10 mouse cellular contexts compared by ENCODE assay signal in the genomic region with DNA sequence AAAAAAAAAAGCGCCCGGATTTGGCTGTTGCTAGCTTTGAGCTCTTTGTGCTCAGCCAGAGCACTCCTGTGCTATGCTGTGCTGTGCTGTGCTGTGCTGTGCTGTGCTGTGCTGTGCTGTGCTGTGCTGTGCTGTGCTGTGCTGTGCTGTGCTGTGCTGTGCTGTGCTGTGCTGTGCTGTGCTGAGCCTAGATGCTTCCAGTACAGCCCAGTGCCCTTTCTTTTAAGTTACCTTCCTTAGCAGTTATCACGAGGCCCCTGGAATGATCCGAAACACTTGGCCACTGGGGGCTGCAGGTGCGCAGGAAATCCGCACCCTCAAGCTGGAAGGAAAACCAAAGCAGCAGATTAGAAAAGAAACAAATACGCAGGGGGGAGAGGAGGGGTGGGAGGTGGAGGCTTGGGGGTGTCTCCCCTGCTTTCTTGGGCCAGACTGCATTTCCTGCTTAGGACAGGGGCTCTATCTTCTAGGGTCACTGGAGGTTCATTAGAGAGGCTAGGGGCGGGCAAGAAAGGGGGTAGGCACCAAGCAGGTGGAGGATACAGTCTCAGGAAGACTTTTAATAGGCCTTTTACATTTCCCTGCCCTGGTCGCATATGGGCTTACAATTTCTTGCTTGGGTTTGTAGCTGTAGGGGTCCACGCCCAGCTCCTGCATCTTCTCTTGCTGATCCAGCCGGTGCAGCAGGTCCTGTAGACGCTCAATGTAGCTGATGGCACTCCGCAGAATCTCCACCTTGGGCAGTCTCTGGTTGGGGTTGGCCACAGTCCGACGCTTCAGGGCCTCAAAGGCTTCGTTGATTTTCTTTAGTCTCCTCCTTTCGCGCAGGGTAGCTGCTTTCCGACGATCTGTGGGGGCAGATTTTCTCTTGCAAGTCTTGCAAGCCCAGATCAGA. TPM values are rescaled to one million over a fixed set of nuclear protein-coding genes. Genes with fewer than 3 reads are reported as not detected.
DNase-seq lines count a peak whose midpoint lies in the region; ATAC-seq lines count a peak whose summit lies in the region.
"Had no signal": no experiment of that assay in that cellular context is flagged by ENCODE, and none has a peak within 500 bp of the region (broad histone marks: within the 10 kb centered on the region; RNA-seq: fewer than 3 reads in every experiment).

No protein-coding gene starts in this region.

- ATAC-seq in neural tube, embryonic 11.5 days (ENCODE audit: insufficient read depth, low FRiP score, low TSS enrichment), result peak; percentile 48; the same call in 1 of the 2 replicates
- no peak for ATAC-seq in limb, embryonic 15.5 days (ENCODE audit: insufficient number of reproducible peaks, low FRiP score, low TSS enrichment, low read depth)

- H3K4me3 ChIP-seq in neural tube, embryonic 11.5 days (ENCODE audit: low read depth, low read length), result no peak overlapping the region
- H3K4me3 ChIP-seq in limb, embryonic 15.5 days, result peak overlapping the region; percentile 22

- no peaks in the 10 kb centered on the region for H3K4me1 ChIP-seq in neural tube, embryonic 11.5 days (ENCODE audit: control insufficient read depth, insufficient read depth, low read length)
- H3K4me1 ChIP-seq in limb, embryonic 15.5 days, result peaks cover 9% of the 10 kb centered on the region

- H3K27ac ChIP-seq in neural tube, embryonic 11.5 days (ENCODE audit: low read depth, low read length), result no peak overlapping the region
- no peak overlapping the region for H3K27ac ChIP-seq in limb, embryonic 15.5 days

- no peaks in the 10 kb centered on the region for H3K9me3 ChIP-seq in neural tube, embryonic 11.5 days (ENCODE audit: control insufficient read depth, low read length)
- H3K9me3 ChIP-seq in limb, embryonic 15.5 days, result no peaks in the 10 kb centered on the region

- peak; percentile 13 to 16 for DNase-seq in cerebellum, postnatal 10 days
- DNase-seq in cerebellum, postnatal 4 days (ENCODE audit: low spot score in 2 of 2), result no peak
- no peak for DNase-seq in neural tube, embryonic 11.5 days (ENCODE audit: low spot score)
- no peak for DNase-seq in neural tube, embryonic 10.5 days (ENCODE audit: extremely low spot score, low spot score)
- DNase-seq in spleen, postnatal 14 days (ENCODE audit: low spot score in 2 of 2), result no peak
- DNase-seq in MN1 (ENCODE audit: low spot score), result no peak
- no peak for DNase-seq in frontal cortex, postnatal 14 days (ENCODE audit: low spot score in 2 of 2)
- DNase-seq: thymus, postnatal 25 days had no signal

- H3K27me3 ChIP-seq in neural tube, embryonic 11.5 days (ENCODE audit: control insufficient read depth, insufficient read depth, low read length), result no peaks in the 10 kb centered on the region
- no peaks in the 10 kb centered on the region for H3K27me3 ChIP-seq in limb, embryonic 15.5 days

- no peaks in the 10 kb centered on the region for H3K36me3 ChIP-seq in neural tube, embryonic 11.5 days (ENCODE audit: control insufficient read depth, insufficient read depth, low read length)
- H3K36me3 ChIP-seq in limb, embryonic 15.5 days, result no peaks in the 10 kb centered on the region

- WGBS in neural tube, embryonic 11.5 days, result 51% methylated on average over 19 of the region's 20 CpGs
- WGBS in limb, embryonic 15.5 days, result 40% methylated on average over 20 of the region's 20 CpGs

- H3K9ac ChIP-seq in neural tube, embryonic 11.5 days (ENCODE audit: low read length), result peak overlapping the region; percentile 20; the same call in 1 of the 2 replicates
- no peak overlapping the region for H3K9ac ChIP-seq in limb, embryonic 15.5 days

- peak overlapping the region; percentile 34 for H3K4me2 ChIP-seq in neural tube, embryonic 11.5 days (ENCODE audit: low read depth)
- peak overlapping the region; percentile 43 for H3K4me2 ChIP-seq in limb, embryonic 15.5 days

RNA-seq across cellular contexts. Expression of gene Myf6, which starts 0.7 kb away (rescaled TPM):
- 2.8 and 3.9 TPM in 2 replicates for polyA plus RNA-seq in neural tube, embryonic 11.5 days (2014; fragmentation: Nextera tagmentation; extraction: Ambion mirVana)
- polyA plus RNA-seq in limb, embryonic 15.5 days (2015; fragmentation: Nextera tagmentation; extraction: Ambion mirVana), result 5.9 and 28.8 TPM in 2 replicates
- polyA plus RNA-seq: large intestine, adult 2 months had no signal

RNA-seq across cellular contexts. Expression of gene Myf5, which starts 7.9 kb away (rescaled TPM):
- 11.7 and 14.1 TPM in 2 replicates for polyA plus RNA-seq in neural tube, embryonic 11.5 days (2014; fragmentation: Nextera tagmentation; extraction: Ambion mirVana)
- 12.5 and 23.7 TPM in 2 replicates for polyA plus RNA-seq in limb, embryonic 15.5 days (2015; fragmentation: Nextera tagmentation; extraction: Ambion mirVana)
- polyA plus RNA-seq: large intestine, adult 2 months had no signal

Comparison
In these comparisons a context has a peak if more than half of its experiments do, and no peak if none do; other contexts are left out.
1. DNase-seq: peak in cerebellum, postnatal 10 days (2 of 2); none in cerebellum, postnatal 4 days (0 of 2), neural tube, embryonic 11.5 days (single experiment), neural tube, embryonic 10.5 days (single experiment), spleen, postnatal 14 days (0 of 2), MN1 (single experiment) and frontal cortex, postnatal 14 days (0 of 2).